Mouse (Mus musculus) kidney, postnatal 14 days (tissue): ENCODE measurements around the gene Efcab5.
"Not testable (repeated sequence)": the region's sequence is repeated elsewhere in the genome, so short reads cannot be mapped to it uniquely, and the experiment has no call there.

Source experiments
- DNase-seq: peaks from one replicate; pipeline ENCODE4 v3.0.0; 2022; ENCODE audit warnings: mixed read lengths

Gene Efcab5

GRCm38 (mm10) chr11:77094136-77094535 is 94.6 kb downstream of the Efcab5 start:
- peak; percentile 12 for DNase-seq

DNA sequence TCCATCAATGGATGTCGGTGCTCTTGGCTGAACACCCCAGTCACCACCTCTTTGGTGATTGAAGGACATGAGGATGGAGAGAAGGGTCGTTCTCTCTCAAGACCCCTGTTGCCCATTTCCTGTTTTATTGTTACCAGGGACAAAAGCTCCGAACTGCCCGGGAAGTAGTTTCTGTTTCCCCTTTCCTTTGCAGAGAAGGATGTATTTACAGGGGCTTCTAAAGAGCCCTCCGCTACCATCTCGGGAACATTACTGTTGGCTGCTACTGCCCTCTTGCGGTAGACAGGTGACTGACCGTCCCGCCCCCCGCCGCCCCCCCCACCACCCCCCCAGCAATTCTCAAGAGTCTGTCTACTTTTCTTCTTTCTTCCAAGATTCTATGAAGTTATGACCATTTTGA is 95.6 kb downstream of the Efcab5 start:
- peak; percentile 49 for DNase-seq

GRCm38 (mm10) chr11:77089162-77089561 is 99.6 kb downstream of the Efcab5 start:
- DNase-seq = no peak

DNA sequence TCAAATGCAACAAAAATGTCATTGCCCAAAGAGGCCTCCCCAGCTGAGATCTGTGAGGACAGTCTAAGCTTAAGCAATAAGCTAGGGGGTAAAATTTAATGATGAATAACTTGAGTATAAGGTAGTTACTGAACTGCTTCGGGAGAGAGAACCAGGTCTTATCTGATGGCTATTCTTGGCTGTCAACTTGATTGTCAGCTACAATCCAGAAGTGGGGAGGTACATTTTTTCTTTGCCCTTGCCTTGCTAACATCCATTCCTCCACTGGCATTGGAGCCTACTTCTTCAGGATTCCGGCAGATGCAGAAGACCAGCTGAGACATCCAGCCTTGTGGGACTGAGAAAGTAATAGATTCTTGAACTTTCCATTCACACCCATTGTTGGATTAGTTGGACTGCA is 101.8 kb downstream of the Efcab5 start:
- no peak for DNase-seq

DNA sequence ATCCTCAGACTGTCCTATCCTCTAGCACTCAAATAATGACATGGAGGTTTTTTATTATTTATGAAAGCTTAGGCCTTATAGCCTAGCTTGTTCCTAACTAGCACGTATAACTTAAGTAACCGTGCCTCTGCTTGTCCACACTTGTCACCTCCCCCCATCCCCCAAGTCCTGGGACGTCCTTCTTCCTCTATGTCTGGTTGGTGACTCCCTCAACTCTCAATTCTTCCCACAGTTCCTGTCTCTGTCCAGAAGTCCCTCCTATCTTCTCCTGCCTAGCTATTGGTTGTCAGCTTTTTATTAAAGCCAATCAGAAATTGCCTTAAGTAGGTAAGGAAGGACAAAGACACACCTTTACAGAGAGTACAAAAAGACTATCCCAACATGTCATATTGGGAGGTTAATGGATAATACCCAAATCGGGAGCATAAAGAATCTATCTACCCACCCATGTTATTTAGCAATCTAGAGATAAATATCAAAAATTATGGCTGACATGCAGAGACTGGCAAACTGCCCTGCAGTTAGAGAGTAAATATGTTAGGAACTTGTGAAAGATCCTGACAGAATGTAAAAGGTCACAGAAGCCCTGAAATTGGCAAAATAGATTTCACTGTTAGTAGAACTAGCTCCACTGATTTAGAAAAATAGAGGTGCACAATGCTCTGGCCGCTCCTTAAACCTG is 104.6 kb downstream of the Efcab5 start:
- DNase-seq = no peak

- DNase-seq = no peak
Observed at GRCm38 (mm10) chr11:77079361-77079760, 109.4 kb downstream of the Efcab5 start.

GRCm38 (mm10) chr11:77078273-77079134 is 110.3 kb downstream of the Efcab5 start, which contains the start of gene Nsrp1:
Nsrp1 (minus strand) TSS chr11:77078435.
- peak; percentile 95 for DNase-seq

DNA sequence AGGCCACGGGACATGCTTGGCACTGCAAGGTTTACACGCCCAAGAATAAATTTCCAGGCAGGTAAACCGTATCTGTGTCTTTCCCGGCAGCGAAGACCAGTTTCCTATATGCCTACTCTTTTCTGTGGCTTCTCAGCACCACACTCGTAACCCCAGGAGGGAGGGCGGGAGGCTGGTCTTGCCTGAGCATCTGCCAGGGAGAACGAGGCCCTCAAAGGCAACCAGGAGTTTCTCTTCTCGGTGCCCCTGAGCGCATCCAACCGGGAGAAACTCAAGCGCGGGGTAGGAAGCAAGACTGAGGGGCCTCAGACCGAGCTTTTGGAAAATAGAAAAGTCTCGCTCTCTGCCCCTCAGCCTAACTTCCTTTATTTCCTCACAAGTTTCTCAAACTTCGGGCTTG is 111.0 kb downstream of the Efcab5 start:
- no peak for DNase-seq

DNA sequence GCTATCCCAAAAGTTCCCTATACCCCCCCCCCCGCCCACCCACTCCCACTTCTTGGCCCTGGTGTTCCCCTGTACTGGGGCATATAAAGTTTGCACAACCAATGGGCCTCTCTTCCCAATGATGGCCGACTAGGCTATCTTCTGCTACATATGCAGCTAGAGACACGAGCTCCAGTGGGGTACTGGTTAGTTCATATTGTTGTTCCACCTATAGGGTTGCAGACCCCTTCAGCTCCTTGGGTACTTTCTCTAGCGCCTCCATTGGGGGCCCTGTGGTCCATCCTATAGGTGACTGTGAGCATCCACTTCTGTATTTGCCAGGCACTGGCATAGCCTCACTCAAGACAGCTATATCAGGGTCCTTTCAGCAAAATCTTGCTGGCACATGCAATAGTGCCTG is 111.4 kb downstream of the Efcab5 start:
- DNase-seq = not testable (repeated sequence)

- peak; percentile 13 for DNase-seq
Observed at GRCm38 (mm10) chr11:77070721-77071120, 118.0 kb downstream of the Efcab5 start.

GRCm38 (mm10) chr11:77068825-77069224 is 119.9 kb downstream of the Efcab5 start:
- DNase-seq = no peak

DNA sequence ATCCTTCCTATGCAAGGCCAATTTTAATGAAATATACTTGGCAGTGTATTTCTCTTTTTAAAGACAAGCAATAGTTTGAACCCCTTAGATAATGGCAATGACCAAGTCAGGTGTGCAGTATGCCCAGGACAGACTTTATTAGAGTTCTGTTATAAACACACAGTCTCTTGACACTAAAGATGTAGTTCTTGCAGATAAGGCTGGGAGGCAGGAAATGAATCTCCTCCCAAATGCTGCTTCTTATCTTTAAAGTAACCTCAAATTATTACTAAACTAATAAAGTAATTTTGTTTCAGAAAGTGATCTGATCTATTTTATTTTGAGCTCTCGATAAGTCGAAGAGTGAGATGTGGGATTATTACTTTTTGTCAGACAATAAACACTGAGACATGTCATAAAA is 125.4 kb downstream of the Efcab5 start:
- no peak for DNase-seq

- DNase-seq = no peak
Observed at GRCm38 (mm10) chr11:77061951-77062350, 126.8 kb downstream of the Efcab5 start.

DNA sequence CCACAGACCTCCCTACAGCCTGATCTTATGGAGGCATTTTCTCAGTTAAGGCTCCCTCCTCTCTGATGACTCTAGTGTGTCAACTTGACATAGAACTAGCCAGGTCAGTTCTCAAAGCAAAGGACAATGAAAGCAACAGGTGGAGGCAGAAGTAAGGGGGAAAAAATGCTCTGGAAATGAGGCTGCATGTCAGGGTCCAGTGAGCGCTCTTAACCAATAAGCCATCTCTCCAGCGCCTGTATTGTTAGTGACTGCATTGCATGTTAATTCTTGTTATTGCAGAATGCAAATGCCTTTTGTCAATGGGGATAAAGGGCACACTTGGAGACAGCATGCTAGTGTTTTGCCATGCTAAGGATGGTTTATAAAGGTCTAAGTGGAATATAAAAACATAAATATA is 146.0 kb downstream of the Efcab5 start:
- DNase-seq = peak; percentile 5

- no peak for DNase-seq
Observed at GRCm38 (mm10) chr11:77041891-77042290, 146.9 kb downstream of the Efcab5 start.
